Mouse (Mus musculus): Measurements from ENCODE around the gene Elobl. TPM values are rescaled to one million over a fixed set of nuclear protein-coding genes. Genes with fewer than 3 reads are reported as not detected.

Gene Elobl
- total RNA-seq, 2 experiments from 2014 or later: not detected

DNA sequence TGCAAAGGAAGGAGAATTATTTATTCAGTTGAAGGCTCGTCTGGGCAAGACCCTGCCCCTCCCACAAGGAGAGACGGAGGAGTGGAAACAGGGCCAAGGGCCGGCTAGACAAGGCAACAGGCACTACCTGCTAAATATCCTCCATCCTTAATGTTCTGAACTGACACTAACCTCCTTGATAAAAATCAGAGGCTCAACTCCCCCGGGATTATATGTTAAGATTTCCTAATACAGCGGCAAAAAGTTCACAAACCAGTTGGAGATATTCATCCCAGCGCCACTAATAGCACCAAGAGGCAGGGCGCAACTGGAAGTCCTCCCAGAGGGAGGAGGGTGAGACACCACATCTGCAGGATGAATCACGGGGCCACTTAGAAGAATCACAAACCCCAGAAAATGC, 17.8 kb downstream of the Elobl start:
- no peak for DNase-seq (ENCODE audit: extremely low spot score in 1 of 2, low spot score in 2 of 2)
- intact Hi-C loops (cut with DNase I): no loop called here

DNA sequence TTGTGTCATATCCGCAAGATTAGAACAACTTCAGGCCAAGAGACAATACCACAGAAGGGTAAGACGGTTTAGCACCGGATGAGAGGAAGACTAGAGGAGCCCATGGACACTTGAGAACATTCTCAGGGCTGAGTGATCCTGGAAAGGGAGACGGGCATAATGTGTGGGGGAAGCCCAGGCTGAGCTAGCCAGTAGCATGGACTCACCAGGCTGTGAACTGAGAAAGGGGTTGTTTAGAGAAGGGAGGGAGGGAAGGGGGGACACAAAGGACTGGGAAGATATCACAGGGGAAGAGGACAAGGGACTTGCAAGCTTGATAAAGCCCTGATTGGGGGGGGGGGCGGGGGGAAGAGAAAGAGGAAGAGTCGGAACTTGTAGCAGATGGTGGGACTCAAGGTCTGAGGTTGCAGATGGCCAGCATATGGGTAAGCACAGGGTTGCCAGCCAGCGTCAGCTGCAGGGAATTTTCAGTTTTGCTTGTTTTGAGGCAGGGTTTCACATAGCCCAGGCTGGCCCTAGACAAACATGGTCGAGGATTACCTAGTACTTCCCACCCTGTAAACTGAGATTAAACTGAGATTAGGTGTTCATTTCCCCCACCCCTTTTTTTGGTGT, 20.7 kb downstream of the Elobl start:
- DNase-seq (ENCODE audit: extremely low spot score in 1 of 2, low spot score in 2 of 2): no peak
- intact Hi-C loops (cut with DNase I): no loop called here

DNA sequence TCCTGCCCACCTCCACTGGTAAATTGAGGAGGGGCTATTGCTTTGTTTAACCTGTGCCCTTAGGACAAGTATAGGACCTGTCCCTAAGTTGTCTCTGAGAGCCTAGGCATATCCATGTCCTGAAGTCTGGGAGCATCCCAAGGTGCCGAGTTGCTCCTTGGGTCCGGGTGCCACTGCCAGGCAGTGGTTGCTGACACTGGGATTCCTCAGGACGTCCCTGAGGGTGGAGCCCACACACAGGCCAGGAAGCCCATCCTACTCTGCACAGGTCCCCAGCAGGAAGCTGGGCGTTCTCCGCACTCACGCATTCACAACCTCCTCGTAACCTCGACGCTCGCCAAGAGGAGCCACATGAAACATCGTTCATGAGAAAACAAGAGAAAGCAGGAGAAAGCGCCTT, 25.2 kb downstream of the Elobl start:
- intact Hi-C loops (cut with DNase I): no loop called here
- DNase-seq (ENCODE audit: extremely low spot score in 1 of 2, low spot score in 2 of 2): no peak

DNA sequence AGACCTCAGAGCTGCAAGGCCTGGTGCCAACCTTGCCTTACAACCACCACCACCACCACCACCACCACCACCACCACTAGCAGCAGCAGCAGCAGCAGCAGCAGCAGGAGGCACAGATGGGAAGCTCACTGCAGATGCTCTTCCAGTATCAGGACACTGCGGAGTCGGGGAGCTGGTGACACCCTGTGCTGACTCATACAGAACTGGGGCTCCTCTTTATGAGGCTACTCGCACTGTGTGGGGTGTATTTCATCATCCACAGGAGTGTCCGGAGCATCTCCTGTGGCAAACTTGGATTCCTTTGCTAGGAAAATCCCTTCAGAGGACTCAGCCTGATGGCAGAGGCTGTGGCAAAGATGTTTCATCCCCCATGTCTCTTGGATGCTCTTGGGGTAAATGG, 27.1 kb downstream of the Elobl start:
- DNase-seq (ENCODE audit: extremely low spot score in 1 of 2, low spot score in 2 of 2): no peak
- intact Hi-C loops (cut with DNase I): no loop called here

DNA sequence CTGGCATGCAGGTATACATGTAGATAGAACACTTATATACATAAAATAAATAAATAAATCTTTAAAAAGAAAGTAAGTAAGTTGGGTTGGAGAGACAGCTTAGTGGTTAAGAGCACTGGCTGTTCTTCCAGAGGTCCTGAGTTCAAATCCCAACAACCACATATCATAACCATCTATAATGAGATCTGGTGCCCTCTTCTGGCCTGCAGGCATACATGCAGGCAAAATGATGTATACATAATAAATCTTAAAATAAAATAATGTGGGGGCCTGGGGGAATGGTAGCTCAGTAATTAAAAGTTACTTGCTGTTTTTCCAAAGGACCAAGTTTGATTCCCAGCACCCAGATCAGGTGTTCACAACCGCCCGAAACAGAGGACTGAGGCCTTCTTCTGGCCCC, 28.0 kb downstream of the Elobl start:
- intact Hi-C loops (cut with DNase I): no loop called here

DNA sequence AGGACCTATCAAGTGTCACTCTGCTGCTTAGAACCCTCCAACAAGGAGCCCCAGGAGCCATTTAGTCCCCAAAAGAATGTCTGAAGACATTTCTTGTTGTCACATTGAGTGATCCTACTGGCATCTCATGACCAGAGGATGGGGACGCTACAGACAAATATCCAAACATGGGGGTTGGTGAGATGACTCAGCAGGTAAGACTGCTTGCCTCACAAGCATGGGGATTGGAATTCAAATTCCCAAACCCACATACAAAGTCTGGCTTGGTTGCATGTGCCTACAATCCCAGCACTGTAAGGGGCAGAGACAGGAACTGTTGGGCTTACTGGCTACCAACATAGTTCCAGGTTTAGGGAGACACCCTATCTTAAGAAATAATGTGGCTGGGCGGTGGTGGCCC, 28.8 kb downstream of the Elobl start:
- no peak for DNase-seq (ENCODE audit: extremely low spot score in 1 of 2, low spot score in 2 of 2)
- intact Hi-C loops (cut with DNase I): no loop called here

More for the DNA sequence above, 28.0 kb downstream of the Elobl start:
- no peak for DNase-seq (ENCODE audit: extremely low spot score in 1 of 2, low spot score in 2 of 2)

DNA sequence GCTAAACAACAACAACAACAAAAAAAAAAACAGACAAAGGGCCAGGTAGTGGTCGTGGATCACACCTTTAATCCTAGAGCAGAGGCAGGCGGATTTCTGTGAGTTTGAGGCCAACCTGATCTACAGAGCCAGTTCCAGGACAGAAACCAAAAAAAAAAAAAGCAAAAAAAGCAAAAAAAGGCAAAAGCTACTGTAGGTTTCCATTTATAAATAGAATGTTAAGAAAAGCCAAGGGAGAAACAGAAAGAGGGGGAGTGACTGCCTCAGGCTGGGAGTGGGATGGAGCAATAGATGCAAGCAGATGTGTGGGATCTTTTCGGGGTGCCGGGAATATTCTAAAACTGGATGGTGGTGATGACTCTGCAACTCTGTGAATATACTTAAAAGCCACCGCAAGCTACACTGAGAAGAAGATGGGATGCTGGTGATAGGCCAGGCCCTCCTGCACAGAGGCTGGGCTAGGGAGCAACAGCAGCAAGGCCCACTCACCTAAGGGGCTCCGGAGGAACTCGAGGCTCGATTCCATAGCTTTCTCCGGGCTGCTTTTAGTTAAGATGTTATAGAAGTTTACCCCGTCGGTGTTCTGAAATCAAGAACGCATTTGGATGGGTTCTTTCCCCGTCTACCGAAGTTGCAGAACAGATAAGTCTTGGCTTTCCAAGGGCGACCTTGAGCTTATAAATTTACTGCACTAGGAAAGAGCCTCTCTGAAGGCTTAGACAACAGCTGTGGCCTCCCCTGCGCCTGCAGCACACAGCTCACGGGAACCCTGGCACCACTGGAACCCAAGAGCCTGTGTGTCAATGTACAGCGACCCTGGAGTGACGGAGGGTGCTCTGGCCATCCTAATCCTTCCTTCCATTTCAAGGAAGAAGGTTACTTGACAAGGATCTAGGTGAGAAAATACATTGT, 32.4 kb downstream of the Elobl start:
- no peak for DNase-seq (ENCODE audit: extremely low spot score in 1 of 2, low spot score in 2 of 2)
- intact Hi-C loops (cut with DNase I): no loop called here

DNA sequence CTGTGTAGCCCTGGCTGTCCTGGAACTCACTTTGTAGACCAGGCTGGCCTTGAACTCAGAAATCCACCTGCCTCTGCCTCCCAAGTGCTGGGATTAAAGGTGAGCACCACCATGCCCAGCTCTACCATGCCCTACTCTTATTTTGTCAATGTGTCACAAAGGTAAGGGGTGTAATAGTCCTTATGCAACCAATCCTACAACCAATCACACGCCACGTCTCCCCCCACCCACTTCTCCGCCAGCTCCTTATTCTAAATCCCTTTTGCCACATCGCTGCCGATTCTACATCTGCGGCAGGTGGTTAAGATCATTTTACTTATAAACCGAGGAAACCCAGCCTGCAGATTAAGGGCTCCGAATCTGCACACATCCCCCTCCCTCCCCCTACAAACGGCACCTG, 33.7 kb downstream of the Elobl start:
- intact Hi-C loops (cut with DNase I): no loop called here
- DNase-seq (ENCODE audit: extremely low spot score in 1 of 2, low spot score in 2 of 2): no peak

DNA sequence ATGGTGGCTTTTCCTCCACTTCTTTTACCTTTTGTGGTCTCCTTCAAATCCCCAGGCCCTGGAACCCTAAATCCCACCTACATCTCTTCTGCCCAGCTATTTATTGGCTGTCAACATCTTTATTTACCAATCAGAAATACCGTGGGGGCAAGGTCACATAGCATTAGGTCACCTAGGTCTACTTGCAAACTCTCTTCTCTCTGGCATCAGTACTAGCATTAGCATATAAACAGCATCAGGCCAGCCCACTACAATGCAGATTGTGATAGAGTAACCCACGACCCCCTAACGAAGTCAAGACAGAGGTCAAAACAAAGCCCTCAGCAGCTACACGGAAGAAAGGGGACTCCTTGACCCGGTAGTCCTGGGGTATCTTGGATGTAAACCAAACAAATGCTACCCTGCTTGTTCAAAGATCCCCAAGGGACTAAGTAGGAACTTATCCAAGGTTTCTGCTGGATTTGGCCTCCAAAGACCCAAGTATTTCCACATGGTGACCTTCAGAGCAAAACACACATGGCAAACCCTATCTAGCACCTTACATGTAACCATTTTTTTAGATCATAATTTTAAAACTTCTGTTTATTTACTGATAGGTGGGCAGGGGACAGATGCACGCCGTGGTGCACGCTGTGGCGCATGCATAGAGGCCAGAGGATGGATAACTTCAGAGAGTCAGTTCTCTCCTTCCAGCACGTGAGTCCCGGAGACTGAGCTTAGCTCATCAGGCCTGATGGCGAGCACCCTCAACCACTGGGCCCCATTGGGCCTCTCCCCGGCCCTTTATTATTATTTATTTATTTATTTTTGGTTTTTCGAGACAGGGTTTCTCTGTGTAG, 34.8 kb downstream of the Elobl start:
- DNase-seq (ENCODE audit: extremely low spot score in 1 of 2, low spot score in 2 of 2): no peak
- intact Hi-C loops (cut with DNase I): no loop called here

DNA sequence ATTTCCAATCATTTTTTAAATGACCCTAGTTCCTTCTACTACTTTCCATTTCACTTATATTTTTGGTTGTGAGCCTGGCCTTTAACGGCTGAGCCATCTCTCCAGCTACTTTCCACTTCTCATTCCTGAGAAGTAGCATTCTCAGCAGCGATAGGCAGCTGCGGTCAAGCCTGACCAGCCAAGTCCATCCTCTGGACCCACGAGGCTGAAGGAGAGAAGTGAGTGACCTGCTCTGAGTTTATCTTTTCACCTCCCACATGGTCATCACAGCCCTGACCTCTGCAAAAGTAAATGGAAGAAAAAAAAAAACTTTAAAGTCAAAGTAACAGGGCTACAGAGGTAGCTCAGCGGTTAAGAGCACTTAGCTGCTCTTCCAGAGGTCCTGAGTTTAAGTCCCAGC, 40.2 kb downstream of the Elobl start:
- no peak for DNase-seq (ENCODE audit: extremely low spot score in 1 of 2, low spot score in 2 of 2)
- intact Hi-C loops (cut with DNase I): no loop called here

Other genes starting within 250 kb of the Elobl start
- 10 to 100 TPM; 75.5 to 87.5 TPM for gene Msi2, start 248.4 kb downstream of the Elobl start, total RNA-seq (2021)
- 10 to 100 TPM; 43.6 to 47.6 TPM for gene Akap1, start 102.3 kb downstream of the Elobl start, total RNA-seq (2021)
- 10 to 100 TPM; 18.2 to 20.7 TPM for gene Scpep1, start 11.5 kb downstream of the Elobl start, total RNA-seq (2021)
- 10 to 100 TPM; 21.0 to 21.3 TPM for gene Coil, start 3.3 kb upstream of the Elobl start, total RNA-seq (2021)
- gene Trim25, start 32.4 kb upstream of the Elobl start, total RNA-seq (2021): 1 to 10 TPM; 6.0 to 6.3 TPM
- 10 to 100 TPM; 42.4 to 42.9 TPM for gene Dgke, start 99.9 kb upstream of the Elobl start, total RNA-seq (2021)
- gene Gm525, start 106.9 kb upstream of the Elobl start, total RNA-seq (2021): not detected